Mouse (Mus musculus): Measurements from ENCODE around the gene Atp5d.

DNA sequence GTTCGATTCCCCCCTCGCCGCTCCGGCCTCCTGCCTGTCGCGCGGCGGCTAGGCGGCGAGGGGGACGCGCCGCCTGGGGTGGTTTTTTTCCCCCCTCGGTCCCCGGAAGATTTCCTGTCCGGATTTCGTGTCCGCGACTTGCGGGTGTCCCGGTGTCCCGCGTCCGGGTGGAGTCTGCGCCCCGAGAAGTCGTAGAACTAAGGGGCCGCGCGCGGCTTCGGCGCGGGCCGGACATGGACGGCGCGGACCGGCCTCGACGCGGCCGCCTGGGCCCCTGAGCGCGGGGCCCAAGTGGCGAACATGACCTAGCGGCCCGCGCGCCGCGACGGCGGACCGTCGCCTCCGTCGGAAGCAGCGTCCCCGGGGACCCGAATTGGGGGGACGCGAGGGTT, 22.5 kb upstream of the Atp5d start:
- TF ChIP-seq POLR2A (IDR thresholded peaks at IDR 0.05; ENCODE audit: low read depth, low read length) = no peak; the same call in 1 of the 2 replicates
- no peak for TF ChIP-seq CTCF (IDR thresholded peaks at IDR 0.05; ENCODE audit: extremely low read depth, insufficient read length, insufficient replicate concordance, low read depth, low read length)
